Mouse (Mus musculus) 3134 (cell line): Measurements from ENCODE around the gene Tenm4.

Experiments used
- DNase-seq: peaks from one replicate; pipeline ENCODE4 v3.0.0-alpha.2; 2011; ENCODE audit warnings: low spot score; ENCODE audit not compliant: insufficient read length; ENCODE audit errors: extremely low read depth

Gene Tenm4

GRCm38 (mm10) chr7:96170924-96171595 lies at the start of gene Tenm4:
TSS of gene Tenm4 (plus strand) at chr7:96171246.
- DNase-seq: peak; percentile 27

GRCm38 (mm10) chr7:96130763-96131162 lies 40.3 kb upstream of the Tenm4 start:
- DNase-seq: no peak

- DNase-seq: no peak
These were observed 39.9 kb upstream of the Tenm4 start for GRCm38 (mm10) chr7:96131175-96131574.

GRCm38 (mm10) chr7:96136497-96136961 lies 34.5 kb upstream of the Tenm4 start:
- peak; percentile 83 for DNase-seq

- no peak for DNase-seq
These were observed 29.2 kb upstream of the Tenm4 start for GRCm38 (mm10) chr7:96141876-96142275.

GRCm38 (mm10) chr7:96142973-96143596 lies 28.0 kb upstream of the Tenm4 start:
- peak; percentile 79 for DNase-seq

GRCm38 (mm10) chr7:96147436-96147835 lies 23.6 kb upstream of the Tenm4 start:
- DNase-seq: no peak

- no peak for DNase-seq
These were observed 22.9 kb upstream of the Tenm4 start for GRCm38 (mm10) chr7:96148191-96148590.

GRCm38 (mm10) chr7:96151277-96151676 lies 19.8 kb upstream of the Tenm4 start:
- no peak for DNase-seq

GRCm38 (mm10) chr7:96151961-96152360 lies 19.1 kb upstream of the Tenm4 start:
- DNase-seq: no peak

GRCm38 (mm10) chr7:96152431-96152830 lies 18.6 kb upstream of the Tenm4 start:
- no peak for DNase-seq

- peak; percentile 81 for DNase-seq
These were observed 18.1 kb upstream of the Tenm4 start for GRCm38 (mm10) chr7:96152924-96153359.

GRCm38 (mm10) chr7:96154025-96154424 lies 17.0 kb upstream of the Tenm4 start:
- no peak for DNase-seq

- DNase-seq: no peak
These were observed 14.4 kb upstream of the Tenm4 start for GRCm38 (mm10) chr7:96156481-96157255.

- no peak for DNase-seq
These were observed 6.9 kb upstream of the Tenm4 start for GRCm38 (mm10) chr7:96164141-96164540.

- DNase-seq: no peak
These were observed 2.1 kb upstream of the Tenm4 start for GRCm38 (mm10) chr7:96168921-96169320.

GRCm38 (mm10) chr7:96171596-96172563 lies 834 bp downstream of the Tenm4 start:
- DNase-seq: peak; percentile 54

GRCm38 (mm10) chr7:96176781-96177180 lies 5.7 kb downstream of the Tenm4 start:
- DNase-seq: no peak

GRCm38 (mm10) chr7:96181751-96182150 lies 10.7 kb downstream of the Tenm4 start:
- no peak for DNase-seq

- no peak for DNase-seq
These were observed 12.1 kb downstream of the Tenm4 start for GRCm38 (mm10) chr7:96183195-96183594.
